Mouse (Mus musculus): ENCODE measurements around the gene Fhl4. TPM values are rescaled to one million over a fixed set of nuclear protein-coding genes. Genes with fewer than 3 reads are reported as not detected.

Gene Fhl4
- 1.8 and 2.7 TPM in 2 replicates for polyA plus RNA-seq (2015; fragmentation: Nextera tagmentation; extraction: Ambion mirVana)

- peak; percentile 94 for ATAC-seq
- Histone ChIP-seq H3K36me3 (no peaks in the 10 kb centered on the region), H3K4me3 (replicated peaks) (peak within 1 kb of the TSS; percentile 96), H3K4me1 (replicated peaks) (peaks cover 24% of the 10 kb centered on the region), H3K9me3 (no peaks in the 10 kb centered on the region), H3K4me2 (replicated peaks) (peak within 1 kb of the TSS; percentile 97), H3K27ac (peak within 1 kb of the TSS; percentile 89), H3K9ac (replicated peaks) (peak within 1 kb of the TSS; percentile 90), H3K27me3 (no peaks in the 10 kb centered on the region)
- under 1% methylated on average over 69 of the region's 96 CpGs for WGBS
Observed at GRCm38 (mm10) chr10:85102247-85103084, at the start of gene Fhl4, which contains the start of gene Tmem263. Fhl4 (minus strand) TSS chr10:85102495. Tmem263 (plus strand) TSS chr10:85102627.

DNA sequence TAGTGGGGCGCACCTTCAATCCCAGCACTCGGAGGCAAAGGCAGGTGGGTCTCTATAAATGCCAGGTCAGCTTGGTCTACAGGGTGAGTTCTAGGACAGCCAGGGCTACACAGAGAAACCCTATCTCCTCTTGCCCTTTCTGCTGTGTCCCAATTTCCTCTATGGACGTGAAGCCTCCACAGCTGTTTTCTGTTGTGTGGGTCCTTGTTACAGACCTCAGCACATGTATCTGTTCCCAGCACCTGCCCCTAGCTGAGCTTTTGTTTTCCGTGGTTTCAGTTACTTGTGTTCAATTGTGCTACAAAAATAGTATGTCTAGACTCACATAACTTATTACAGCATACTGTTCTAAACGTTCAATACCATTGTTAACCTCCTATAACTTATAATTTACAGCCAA lies 46.9 kb upstream of the Fhl4 start:
- Histone ChIP-seq H3K36me3 (peaks cover 31% of the 10 kb centered on the region), H3K9me3 (no peaks in the 10 kb centered on the region), H3K4me1 (replicated peaks) (0 out of 2 replicates have a peak, but pooled peaks cover 3% of the 10 kb centered on the region), H3K27me3 (no peaks in the 10 kb centered on the region), H3K4me2 (replicated peaks) (no peak overlapping the region), H3K27ac (no peak overlapping the region), H3K9ac (replicated peaks) (no peak overlapping the region), H3K4me3 (replicated peaks) (no peak overlapping the region)
- no peak for ATAC-seq
- WGBS, result 92% methylated on average over 5 of the region's 5 CpGs

- Histone ChIP-seq H3K36me3 (peaks cover 50% of the 10 kb centered on the region), H3K9ac (replicated peaks) (no peak overlapping the region), H3K4me2 (replicated peaks) (no peak overlapping the region), H3K4me3 (replicated peaks) (no peak overlapping the region), H3K9me3 (no peaks in the 10 kb centered on the region), H3K4me1 (replicated peaks) (0 out of 2 replicates have a peak, but pooled peaks cover 3% of the 10 kb centered on the region), H3K27ac (no peak overlapping the region), H3K27me3 (no peaks in the 10 kb centered on the region)
- no peak for ATAC-seq
- WGBS, result 90% methylated on average over 14 of the region's 14 CpGs
Observed at GRCm38 (mm10) chr10:85146282-85146681, 44.0 kb upstream of the Fhl4 start.

- Histone ChIP-seq H3K9me3 (no peaks in the 10 kb centered on the region), H3K4me2 (replicated peaks) (no peak overlapping the region), H3K4me3 (replicated peaks) (no peak overlapping the region), H3K9ac (replicated peaks) (no peak overlapping the region), H3K27ac (no peak overlapping the region), H3K4me1 (replicated peaks) (0 out of 2 replicates have a peak, but pooled peaks cover 3% of the 10 kb centered on the region), H3K27me3 (no peaks in the 10 kb centered on the region), H3K36me3 (peaks cover 32% of the 10 kb centered on the region)
- 89% methylated on average over 9 of the region's 9 CpGs for WGBS
- no peak for ATAC-seq
Observed at GRCm38 (mm10) chr10:85141465-85141864, 39.2 kb upstream of the Fhl4 start.

DNA sequence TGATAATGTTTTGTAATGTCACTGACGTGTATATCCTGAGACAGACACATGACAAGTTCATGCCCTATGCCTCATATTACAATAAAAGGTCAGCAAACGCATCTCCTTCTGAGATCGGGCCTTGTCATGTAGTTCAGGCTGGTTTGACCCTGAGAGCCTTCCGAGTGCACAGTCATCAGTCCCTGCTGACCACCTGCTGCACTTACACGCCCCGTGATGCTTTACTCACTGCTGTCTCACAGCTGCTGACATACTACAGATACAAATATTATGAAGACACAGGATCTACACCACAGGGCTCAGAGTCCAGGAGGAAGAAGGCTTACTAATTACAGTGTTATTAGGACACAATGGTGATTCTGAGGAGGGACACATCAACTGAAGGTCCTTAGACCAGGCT lies 34.3 kb upstream of the Fhl4 start:
- H3K27ac ChIP-seq, result no peak overlapping the region
- no peak overlapping the region for H3K4me2 ChIP-seq (replicated peaks)
- H3K36me3 ChIP-seq, result peaks cover 22% of the 10 kb centered on the region
- no peak for ATAC-seq
- 95% methylated on average over 6 of the region's 6 CpGs for WGBS
- H3K4me3 ChIP-seq (replicated peaks), result no peak overlapping the region
- 0 out of 2 replicates have a peak, but pooled peaks cover 3% of the 10 kb centered on the region for H3K4me1 ChIP-seq (replicated peaks)
- no peaks in the 10 kb centered on the region for H3K9me3 ChIP-seq
- H3K9ac ChIP-seq (replicated peaks), result no peak overlapping the region
- H3K27me3 ChIP-seq, result no peaks in the 10 kb centered on the region

GRCm38 (mm10) chr10:85128453-85128852 lies 26.2 kb upstream of the Fhl4 start:
- H3K9me3 ChIP-seq, result no peaks in the 10 kb centered on the region
- H3K27me3 ChIP-seq, result no peaks in the 10 kb centered on the region
- 0 out of 2 replicates have a peak, but pooled peaks have one; percentile 6 for ATAC-seq
- H3K36me3 ChIP-seq, result peaks cover 26% of the 10 kb centered on the region
- peak overlapping the region; percentile 59 for H3K4me3 ChIP-seq (replicated peaks)
- 0 out of 2 replicates have a peak overlapping the region, but pooled peaks have one; percentile 37 for H3K9ac ChIP-seq (replicated peaks)
- peak overlapping the region; percentile 67 for H3K4me2 ChIP-seq (replicated peaks)
- peaks cover 21% of the 10 kb centered on the region for H3K4me1 ChIP-seq (replicated peaks)
- WGBS, result 29% methylated on average over 7 of the region's 7 CpGs
- peak overlapping the region; percentile 40; the same call in 1 of the 2 replicates for H3K27ac ChIP-seq

DNA sequence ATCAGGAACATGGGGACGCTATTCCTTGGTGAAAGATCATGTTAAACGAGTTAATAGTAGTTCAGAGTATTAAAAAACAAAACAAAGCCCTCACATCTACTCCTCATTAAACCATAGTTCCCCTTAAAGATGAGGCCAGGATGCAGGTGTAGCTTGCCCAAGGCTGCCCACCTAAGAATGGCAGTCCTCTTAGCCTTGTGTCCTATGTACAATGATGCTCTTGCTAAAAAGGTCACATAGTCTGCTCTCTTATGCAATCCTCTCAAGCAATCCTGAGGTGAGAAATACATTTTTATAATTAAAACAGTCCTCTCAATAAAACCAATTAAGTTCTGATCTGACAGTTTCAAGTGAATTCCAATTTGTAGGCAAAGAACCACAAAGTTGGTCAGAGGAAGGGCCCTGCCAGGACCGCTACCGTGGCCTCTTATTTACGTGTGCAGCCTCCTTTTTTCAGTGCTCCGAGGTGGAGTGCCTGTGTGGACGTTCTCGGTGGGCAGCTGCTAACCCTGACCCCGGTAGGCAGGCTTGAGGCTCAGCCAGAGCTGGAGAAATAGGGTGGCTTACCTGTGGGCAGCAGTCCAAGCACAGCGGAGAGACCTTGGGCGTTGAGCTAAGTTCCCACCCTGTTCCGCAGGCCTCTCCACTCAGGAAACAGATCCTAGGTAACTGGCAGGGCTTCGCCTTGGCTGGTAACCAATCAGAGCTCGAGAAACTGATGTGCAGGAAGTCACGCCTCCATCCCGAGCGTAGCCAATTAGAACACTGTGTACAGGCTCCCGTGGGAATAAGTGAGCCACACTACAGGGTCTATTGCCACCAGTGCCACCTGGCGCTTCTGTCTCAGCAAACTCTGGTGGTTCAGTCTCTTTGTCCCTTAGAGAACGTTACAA lies 25.3 kb upstream of the Fhl4 start, which contains the start of gene Mterf2:
Gene Mterf2, minus strand, starts transcription at position 633 of the 893 bp plus-strand sequence.
- Histone ChIP-seq H3K36me3 (peaks cover 24% of the 10 kb centered on the region), H3K27me3 (no peaks in the 10 kb centered on the region), H3K27ac (peak within 1 kb of the TSS; percentile 40), H3K4me1 (replicated peaks) (peaks cover 21% of the 10 kb centered on the region), H3K4me3 (replicated peaks) (peak within 1 kb of the TSS; percentile 59), H3K4me2 (replicated peaks) (peak within 1 kb of the TSS; percentile 67), H3K9ac (replicated peaks) (peak within 1 kb of the TSS; percentile 70), H3K9me3 (no peaks in the 10 kb centered on the region)
- peak; percentile 100 for ATAC-seq
- 8% methylated on average over 20 of the region's 20 CpGs for WGBS

DNA sequence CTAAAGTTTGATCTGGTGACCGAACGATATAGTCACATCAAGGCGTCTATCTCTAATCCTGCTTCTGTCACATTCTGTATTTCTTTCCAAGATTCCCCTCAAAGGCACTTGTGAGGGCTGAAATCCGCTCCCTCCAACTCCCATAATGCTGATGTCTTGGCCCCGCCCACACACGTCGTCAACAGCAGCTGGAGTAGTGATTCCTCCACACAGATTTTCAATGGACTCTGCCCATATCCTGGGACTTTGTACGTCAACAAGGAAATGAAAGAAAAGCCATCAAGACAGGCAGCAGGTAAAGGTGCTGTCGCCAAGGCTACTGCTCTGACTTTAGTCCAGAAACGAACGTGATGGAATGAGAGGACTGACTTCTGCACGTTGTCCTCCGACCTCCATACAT lies 22.9 kb upstream of the Fhl4 start:
- no peak overlapping the region for H3K27ac ChIP-seq
- WGBS, result 86% methylated on average over 13 of the region's 13 CpGs
- no peaks in the 10 kb centered on the region for H3K27me3 ChIP-seq
- peaks cover 38% of the 10 kb centered on the region for H3K36me3 ChIP-seq
- no peak for ATAC-seq
- H3K4me1 ChIP-seq (replicated peaks), result peaks cover 21% of the 10 kb centered on the region
- no peaks in the 10 kb centered on the region for H3K9me3 ChIP-seq
- H3K4me2 ChIP-seq (replicated peaks), result no peak overlapping the region
- no peak overlapping the region for H3K4me3 ChIP-seq (replicated peaks)
- H3K9ac ChIP-seq (replicated peaks), result no peak overlapping the region

DNA sequence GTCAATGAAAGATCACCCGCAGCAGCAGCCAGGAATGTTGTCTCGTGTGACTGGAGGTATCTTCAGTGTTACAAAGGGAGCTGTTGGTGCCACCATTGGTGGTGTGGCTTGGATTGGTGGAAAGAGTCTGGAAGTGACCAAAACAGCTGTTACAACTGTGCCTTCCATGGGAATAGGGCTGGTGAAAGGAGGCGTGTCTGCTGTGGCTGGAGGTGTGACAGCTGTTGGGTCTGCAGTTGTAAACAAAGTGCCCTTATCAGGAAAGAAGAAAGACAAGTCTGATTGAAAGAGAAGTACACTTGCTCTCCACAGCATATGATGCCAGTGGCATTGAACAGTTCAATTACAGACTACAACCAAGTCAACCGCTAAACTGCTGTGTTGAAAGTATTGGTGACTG lies 12.1 kb upstream of the Fhl4 start:
- ATAC-seq, result no peak
- H3K36me3 ChIP-seq, result peaks cover 23% of the 10 kb centered on the region
- no peak overlapping the region for H3K27ac ChIP-seq
- H3K9me3 ChIP-seq, result no peaks in the 10 kb centered on the region
- no peak overlapping the region for H3K4me3 ChIP-seq (replicated peaks)
- H3K4me2 ChIP-seq (replicated peaks), result no peak overlapping the region
- WGBS, result 95% methylated on average over 4 of the region's 4 CpGs
- no peaks in the 10 kb centered on the region for H3K4me1 ChIP-seq (replicated peaks)
- H3K9ac ChIP-seq (replicated peaks), result no peak overlapping the region
- H3K27me3 ChIP-seq, result no peaks in the 10 kb centered on the region

DNA sequence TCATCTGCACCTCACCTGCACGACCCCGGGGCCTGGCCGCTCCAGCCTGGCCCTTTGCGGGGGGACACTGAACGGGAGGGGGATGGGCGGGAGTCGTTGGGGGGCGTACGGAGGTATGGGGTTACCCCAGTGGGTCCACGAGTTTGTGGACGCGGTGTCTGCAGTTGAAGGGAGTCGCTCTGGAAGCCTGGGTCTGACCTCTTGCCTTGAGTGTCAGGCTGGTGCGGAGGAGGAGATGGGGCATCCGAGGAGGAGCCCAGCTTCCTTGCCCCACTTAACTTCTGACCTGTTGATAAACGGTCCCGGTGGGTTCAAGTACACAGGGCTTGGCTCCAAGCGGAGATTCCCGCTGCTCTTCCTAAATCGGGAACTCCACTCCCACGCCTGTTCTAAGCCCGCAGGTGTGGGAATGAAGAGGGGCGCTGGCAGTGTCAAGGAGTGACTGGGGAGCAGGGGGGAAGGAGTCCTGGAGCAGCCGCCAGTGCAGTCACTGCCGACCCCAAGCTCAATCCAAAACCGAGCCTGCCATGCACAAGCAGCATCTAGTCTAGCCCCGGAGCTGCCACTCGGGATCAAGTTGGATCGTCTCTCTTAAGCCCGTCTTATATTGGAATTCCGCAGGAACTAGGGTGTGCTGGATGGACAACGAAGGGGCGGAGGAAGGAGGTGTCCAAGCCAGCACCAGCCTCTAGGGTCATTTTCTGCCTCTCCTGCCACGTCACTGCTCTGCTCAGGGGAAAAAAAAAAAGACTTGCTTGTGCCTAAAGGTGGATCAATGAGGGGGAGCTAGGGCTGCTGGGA lies 990 bp upstream of the Fhl4 start:
- peak overlapping the region; percentile 86 for H3K27ac ChIP-seq
- peaks cover 24% of the 10 kb centered on the region for H3K4me1 ChIP-seq (replicated peaks)
- WGBS, result under 1% methylated on average over 34 of the region's 34 CpGs
- no peaks in the 10 kb centered on the region for H3K9me3 ChIP-seq
- peak overlapping the region; percentile 90 for H3K9ac ChIP-seq (replicated peaks)
- no peaks in the 10 kb centered on the region for H3K36me3 ChIP-seq
- H3K4me2 ChIP-seq (replicated peaks), result peak overlapping the region; percentile 97
- no peaks in the 10 kb centered on the region for H3K27me3 ChIP-seq
- H3K4me3 ChIP-seq (replicated peaks), result peak overlapping the region; percentile 96
- ATAC-seq, result peak; percentile 2; the same call in 1 of the 2 replicates

- Histone ChIP-seq H3K4me3 (replicated peaks) (peak overlapping the region; percentile 96), H3K9me3 (no peaks in the 10 kb centered on the region), H3K4me2 (replicated peaks) (peak overlapping the region; percentile 97), H3K36me3 (no peaks in the 10 kb centered on the region), H3K4me1 (replicated peaks) (peaks cover 24% of the 10 kb centered on the region), H3K9ac (replicated peaks) (peak overlapping the region; percentile 89), H3K27me3 (no peaks in the 10 kb centered on the region), H3K27ac (peak overlapping the region; percentile 89)
- WGBS, result 2% methylated on average over 10 of the region's 10 CpGs
- peak; percentile 52 for ATAC-seq
Observed at GRCm38 (mm10) chr10:85101841-85102240, 454 bp downstream of the Fhl4 start.

Measured in midbrain, embryonic 13.5 days (tissue).